Mouse (Mus musculus) liver, embryonic 12.5 days (tissue): ENCODE data around the gene Adcy1. TPM values are rescaled to one million over a fixed set of nuclear protein-coding genes. Genes with fewer than 3 reads are reported as not detected.

ENCODE experiments used
- ATAC-seq: fragments of 200-750 bp; cut with Nextera tagmentation; 2 replicates; pipeline ENCODE4 v1.8.0; 2017; ENCODE audit warnings: moderate number of reproducible peaks, mild to moderate bottlenecking, moderate library complexity
- H3K27ac ChIP-seq: fragments of 300-500 bp; sonication (generic); 2 replicates; pipeline ENCODE4 v1.5.1; 2016; ENCODE audit warnings: mild to moderate bottlenecking
- H3K27me3 ChIP-seq: fragments of 300-500 bp; sonication (generic); replicated peaks from 2 replicates; pipeline ENCODE4 v1.6.1; 2016; ENCODE audit warnings: mild to moderate bottlenecking, moderate library complexity
- H3K36me3 ChIP-seq: fragments of 300-500 bp; sonication (generic); 2 replicates; pipeline ENCODE4 v1.6.1; 2016; ENCODE audit warnings: mild to moderate bottlenecking, moderate library complexity
- H3K4me1 ChIP-seq: fragments of 300-500 bp; sonication (generic); 2 replicates; pipeline ENCODE4 v1.6.1; 2016
- H3K4me2 ChIP-seq: fragments of 300-500 bp; sonication (generic); 2 replicates; pipeline ENCODE4 v1.6.1; 2016; ENCODE audit warnings: mild to moderate bottlenecking, moderate library complexity
- H3K4me3 ChIP-seq: fragments of 300-500 bp; sonication (generic); 2 replicates; pipeline ENCODE4 v1.5.1; 2016; ENCODE audit warnings: mild to moderate bottlenecking, moderate library complexity
- H3K9ac ChIP-seq: fragments of 300-500 bp; sonication (generic); 2 replicates; pipeline ENCODE4 v1.6.1; 2016; ENCODE audit warnings: mild to moderate bottlenecking, moderate library complexity
- H3K9me3 ChIP-seq: fragments of 300-500 bp; sonication (generic); replicated peaks from 2 replicates; pipeline ENCODE4 v1.6.1; 2016; ENCODE audit warnings: mild to moderate bottlenecking, moderate library complexity
- WGBS: fragments of 180-500 bp; shearing (Covaris S2); methylation state at CpG from one replicate; pipeline ENCODE4 v1.1.7; 2016; ENCODE audit not compliant: insufficient replicate concordance; 5-methylcytosine and 5-hydroxymethylcytosine counted together
- polyA plus RNA-seq: library from polyadenylated mRNA; unstranded; fragments of >200 nt; fragmentation: Nextera tagmentation; extraction: Ambion mirVana; gene quantifications from 2 replicates; pipeline ENCODE4 v1.2.1, GENCODE M21; 2016

Adcy1 gene
- polyA plus RNA-seq, 1 experiment from 2014 or later, result 0.30 TPM

DNA sequence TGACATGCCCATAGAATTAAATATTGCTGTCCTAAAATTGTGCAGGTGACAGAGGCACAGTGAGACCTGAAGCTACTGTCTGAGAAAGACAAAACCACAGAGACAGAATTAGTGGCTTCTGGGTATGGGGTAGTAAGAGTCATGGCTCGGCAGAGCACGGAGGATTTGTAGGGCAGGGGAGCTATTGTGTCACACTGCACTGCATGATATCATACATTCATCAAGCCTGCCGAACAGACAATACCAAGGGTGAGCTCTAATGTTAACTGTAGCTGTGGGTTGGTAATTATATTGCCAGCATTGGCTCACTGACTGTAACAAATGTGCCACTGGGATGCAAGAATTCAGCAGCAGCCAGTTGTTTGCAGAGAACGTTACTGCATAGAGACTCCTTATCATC, 101.1 kb downstream of the Adcy1 start:
- Histone ChIP-seq H3K4me1 (peaks cover 14% of the 10 kb centered on the region), H3K27me3 (no peaks in the 10 kb centered on the region), H3K9ac (no peak overlapping the region), H3K9me3 (no peaks in the 10 kb centered on the region), H3K27ac (no peak overlapping the region), H3K4me3 (no peak overlapping the region), H3K4me2 (no peak overlapping the region), H3K36me3 (no peaks in the 10 kb centered on the region)
- ATAC-seq, result no peak
- WGBS, result 72% methylated on average over 4 of the region's 4 CpGs

DNA sequence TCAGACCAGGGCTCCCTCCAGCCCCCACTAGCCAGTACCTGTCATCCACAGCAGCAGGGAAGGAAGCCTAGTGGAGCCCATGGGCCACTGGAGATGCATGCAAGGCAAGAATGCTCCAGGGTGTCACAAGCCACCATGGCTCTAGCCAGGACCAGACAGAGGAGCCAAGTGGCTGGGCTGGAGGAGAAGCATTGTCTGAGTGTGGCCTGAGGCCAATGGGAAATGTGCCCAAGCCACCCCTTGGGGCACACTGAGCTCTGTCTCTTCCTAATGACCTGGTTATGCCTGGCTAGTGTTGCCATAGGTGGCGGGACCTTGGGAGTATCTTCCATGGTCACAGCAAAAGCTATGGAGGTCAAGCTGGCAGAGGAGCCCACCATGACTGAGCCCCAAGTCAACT, 106.4 kb downstream of the Adcy1 start:
- ATAC-seq, result peak; percentile 37; the same call in 1 of the 2 replicates
- Histone ChIP-seq H3K27me3 (no peaks in the 10 kb centered on the region), H3K9me3 (no peaks in the 10 kb centered on the region), H3K4me2 (no peak overlapping the region), H3K9ac (no peak overlapping the region), H3K4me3 (no peak overlapping the region), H3K4me1 (no peaks in the 10 kb centered on the region), H3K36me3 (no peaks in the 10 kb centered on the region), H3K27ac (no peak overlapping the region)
- WGBS, result 64% methylated on average over 1 of the region's 1 CpGs

DNA sequence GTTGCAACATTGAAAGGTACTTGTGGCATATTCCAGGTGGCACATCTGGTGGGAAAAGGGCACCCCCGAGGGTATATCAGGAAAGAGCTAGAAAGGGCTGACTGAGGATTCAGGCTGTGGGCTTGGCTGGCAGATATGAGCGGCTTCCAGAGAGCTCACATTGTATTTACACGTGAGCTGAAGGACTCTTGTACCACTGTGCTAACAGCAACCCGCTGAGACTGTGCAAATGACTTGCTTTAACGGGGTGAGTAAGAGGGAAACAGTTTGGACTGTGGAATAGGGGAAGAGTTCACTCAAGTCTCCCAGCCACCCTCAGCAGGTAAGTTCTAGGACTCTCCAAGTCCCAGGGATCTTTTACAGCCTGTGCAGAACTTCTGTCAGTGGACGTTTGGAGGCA, 110.4 kb downstream of the Adcy1 start:
- no peaks in the 10 kb centered on the region for H3K4me1 ChIP-seq
- no peak for ATAC-seq
- WGBS, result 54% methylated on average over 6 of the region's 6 CpGs

DNA sequence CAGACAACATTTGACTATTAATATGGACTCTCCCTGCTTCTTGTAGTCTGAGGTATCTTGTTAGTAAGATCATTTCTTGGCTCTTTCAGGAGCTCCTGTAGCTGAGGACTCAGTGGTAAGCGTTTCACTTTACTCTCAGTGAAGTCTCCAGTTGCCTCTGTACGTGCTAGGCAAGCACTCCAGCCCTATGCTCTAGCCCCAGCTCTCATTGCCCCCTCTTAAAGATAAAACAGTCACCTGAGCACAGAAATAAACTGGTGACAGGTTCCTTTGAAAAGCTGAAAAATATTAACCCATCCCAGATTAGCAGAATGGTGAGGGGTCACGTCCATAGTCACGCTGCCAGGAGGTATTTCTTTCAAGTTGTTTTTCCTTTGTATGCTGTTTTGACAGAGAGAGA, 115.4 kb downstream of the Adcy1 start:
- Histone ChIP-seq H3K4me1 (no peaks in the 10 kb centered on the region), H3K36me3 (no peaks in the 10 kb centered on the region), H3K9me3 (no peaks in the 10 kb centered on the region), H3K9ac (no peak overlapping the region), H3K4me2 (no peak overlapping the region), H3K4me3 (no peak overlapping the region), H3K27ac (no peak overlapping the region), H3K27me3 (no peaks in the 10 kb centered on the region)
- 60% methylated on average over 4 of the region's 4 CpGs for WGBS
- ATAC-seq, result no peak

More for the DNA sequence above, 110.4 kb downstream of the Adcy1 start:
- H3K9me3 ChIP-seq, result no peaks in the 10 kb centered on the region
- H3K27me3 ChIP-seq, result no peaks in the 10 kb centered on the region
- no peak overlapping the region for H3K4me3 ChIP-seq
- H3K36me3 ChIP-seq, result no peaks in the 10 kb centered on the region
- H3K9ac ChIP-seq, result no peak overlapping the region
- H3K4me2 ChIP-seq, result no peak overlapping the region
- H3K27ac ChIP-seq, result no peak overlapping the region

DNA sequence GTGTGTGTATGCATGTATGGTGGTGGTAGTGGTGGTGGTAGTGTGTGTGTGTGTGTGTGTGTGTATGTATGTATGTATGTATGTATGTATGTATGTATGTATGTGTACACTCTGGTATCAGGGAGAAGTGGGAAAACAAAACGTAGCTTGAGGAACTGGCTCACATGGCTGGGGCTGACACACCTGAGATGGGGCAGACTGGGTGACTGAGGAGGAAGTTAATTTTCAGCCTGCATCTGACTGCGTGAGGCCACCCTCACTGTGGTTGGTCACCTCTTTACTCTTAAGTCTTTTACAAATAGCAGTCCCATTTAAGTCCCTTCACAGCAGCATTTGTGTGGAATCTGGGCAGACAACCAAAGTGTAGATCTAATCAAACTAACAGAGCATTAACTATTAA, 116.0 kb downstream of the Adcy1 start:
- H3K9me3 ChIP-seq, result no peaks in the 10 kb centered on the region
- H3K27me3 ChIP-seq, result no peaks in the 10 kb centered on the region
- H3K36me3 ChIP-seq, result no peaks in the 10 kb centered on the region
- 54% methylated on average over 2 of the region's 2 CpGs for WGBS
- no peaks in the 10 kb centered on the region for H3K4me1 ChIP-seq
- no peak overlapping the region for H3K4me2 ChIP-seq
- no peak overlapping the region for H3K27ac ChIP-seq
- H3K9ac ChIP-seq, result no peak overlapping the region
- H3K4me3 ChIP-seq, result no peak overlapping the region
- ATAC-seq, result no peak

DNA sequence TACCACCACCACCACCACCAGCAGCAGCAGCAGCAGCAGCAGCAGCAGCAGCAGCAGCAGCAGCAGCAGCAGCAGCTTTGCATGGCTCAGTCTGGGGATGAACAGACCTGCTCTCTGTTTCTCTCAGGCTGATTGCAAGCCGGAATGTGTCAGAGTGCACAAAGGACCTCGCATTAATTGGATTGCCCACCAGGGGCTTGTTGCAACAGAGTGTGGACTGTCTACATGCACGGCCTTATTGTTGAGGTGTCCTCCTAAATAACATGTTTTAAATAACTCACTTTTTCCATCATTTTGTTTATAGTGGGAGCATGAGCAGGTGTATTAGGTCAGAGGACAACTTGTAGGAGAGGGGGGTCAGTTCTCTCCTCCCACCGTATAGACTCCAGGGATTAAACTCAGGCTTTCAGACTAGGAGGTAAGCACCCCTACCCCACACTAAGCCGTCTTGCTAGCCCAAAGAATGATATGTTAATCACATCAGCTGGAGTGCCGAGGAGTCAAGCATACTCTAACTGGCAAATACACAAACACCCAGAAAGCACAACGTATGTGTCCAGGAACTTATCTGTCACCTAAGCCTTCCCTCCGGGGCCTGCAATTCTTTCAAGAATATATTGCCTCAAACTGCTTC, 119.2 kb downstream of the Adcy1 start:
- no peak for ATAC-seq
- no peaks in the 10 kb centered on the region for H3K4me1 ChIP-seq
- whole genome bisulfite sequencing, result 57% methylated on average over 8 of the region's 8 CpGs
- H3K4me3 ChIP-seq, result no peak overlapping the region
- H3K27ac ChIP-seq, result no peak overlapping the region
- H3K36me3 ChIP-seq, result no peaks in the 10 kb centered on the region
- H3K9me3 ChIP-seq, result no peaks in the 10 kb centered on the region
- no peak overlapping the region for H3K4me2 ChIP-seq
- no peaks in the 10 kb centered on the region for H3K27me3 ChIP-seq
- no peak overlapping the region for H3K9ac ChIP-seq

DNA sequence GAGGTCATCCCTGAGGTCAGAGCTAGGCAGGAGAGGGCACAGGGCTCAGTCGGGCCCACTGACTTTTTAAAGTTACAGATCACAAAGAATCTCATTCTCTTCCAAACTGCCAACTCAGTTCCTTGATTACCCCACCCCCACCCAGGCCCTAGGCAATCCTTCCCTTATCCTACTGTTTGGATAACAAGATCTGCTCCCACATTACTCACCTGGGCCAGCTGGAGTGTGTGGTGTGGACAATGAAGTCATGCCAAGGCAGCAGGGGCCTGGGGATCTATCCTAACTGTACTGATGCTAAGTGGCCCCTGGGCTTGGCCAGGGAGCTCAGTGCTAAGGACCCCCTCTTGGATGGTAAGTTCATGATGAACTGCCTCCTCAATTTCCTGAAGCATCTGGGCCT, 121.1 kb downstream of the Adcy1 start:
- Histone ChIP-seq H3K4me2 (no peak overlapping the region), H3K4me3 (no peak overlapping the region), H3K27me3 (no peaks in the 10 kb centered on the region), H3K9ac (no peak overlapping the region), H3K4me1 (no peaks in the 10 kb centered on the region), H3K9me3 (no peaks in the 10 kb centered on the region), H3K27ac (no peak overlapping the region), H3K36me3 (no peaks in the 10 kb centered on the region)
- 20% methylated on average over 1 of the region's 1 CpGs for WGBS
- ATAC-seq, result no peak

DNA sequence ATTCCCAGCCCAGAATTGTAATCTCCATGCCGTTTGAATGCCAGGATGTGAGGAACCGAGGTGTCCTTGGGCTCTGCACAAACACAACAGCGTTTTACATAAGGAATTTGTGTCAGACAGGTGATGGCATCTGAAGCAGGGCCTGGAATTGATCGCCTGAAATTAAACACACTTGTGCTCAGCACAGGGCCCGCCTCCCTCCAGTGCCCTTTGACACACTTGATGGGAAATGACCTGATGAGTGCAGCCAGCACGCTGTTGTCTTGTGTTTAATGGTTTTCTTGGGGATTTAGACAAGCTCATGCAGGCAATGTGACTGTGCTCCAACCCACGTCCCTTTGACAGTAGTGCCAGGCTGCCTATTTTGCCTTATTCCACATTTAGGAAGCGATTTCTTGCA, 124.2 kb downstream of the Adcy1 start:
- H3K27ac ChIP-seq, result no peak overlapping the region
- H3K4me3 ChIP-seq, result no peak overlapping the region
- no peak for ATAC-seq
- 52% methylated on average over 8 of the region's 8 CpGs for WGBS
- H3K27me3 ChIP-seq, result no peaks in the 10 kb centered on the region
- no peaks in the 10 kb centered on the region for H3K36me3 ChIP-seq
- H3K9me3 ChIP-seq, result no peaks in the 10 kb centered on the region
- no peak overlapping the region for H3K9ac ChIP-seq
- H3K4me2 ChIP-seq, result no peak overlapping the region
- no peaks in the 10 kb centered on the region for H3K4me1 ChIP-seq

DNA sequence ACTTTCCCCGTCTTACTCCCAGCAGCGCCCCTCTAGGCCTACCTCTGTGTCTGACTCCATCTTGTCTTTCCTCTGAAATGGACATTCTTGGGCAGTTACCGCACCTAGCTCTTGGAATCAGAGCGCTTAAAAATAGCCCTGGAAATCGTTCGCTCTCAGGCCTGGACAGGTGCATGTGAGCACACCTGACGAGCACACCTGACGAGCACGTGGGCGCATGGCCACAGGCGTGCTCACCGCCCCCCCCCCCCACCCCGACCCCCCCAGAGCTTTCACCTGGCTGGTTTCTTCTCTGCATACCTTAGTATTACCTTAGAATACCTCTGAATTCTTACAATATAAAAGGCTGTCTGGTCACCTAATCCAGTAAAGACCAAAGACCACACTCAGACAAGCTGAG, 125.2 kb downstream of the Adcy1 start, which contains the start of gene Gm11985:
TSS of gene Gm11985 (minus strand) at position 101 of the 400 bp plus-strand sequence.
- H3K36me3 ChIP-seq, result no peaks in the 10 kb centered on the region
- ATAC-seq, result no peak
- H3K27ac ChIP-seq, result no peak within 1 kb of the TSS
- 70% methylated on average over 13 of the region's 13 CpGs for WGBS
- no peaks in the 10 kb centered on the region for H3K27me3 ChIP-seq
- H3K4me2 ChIP-seq, result no peak within 1 kb of the TSS
- H3K9ac ChIP-seq, result no peak within 1 kb of the TSS
- no peak within 1 kb of the TSS for H3K4me3 ChIP-seq
- no peaks in the 10 kb centered on the region for H3K4me1 ChIP-seq
- no peaks in the 10 kb centered on the region for H3K9me3 ChIP-seq

DNA sequence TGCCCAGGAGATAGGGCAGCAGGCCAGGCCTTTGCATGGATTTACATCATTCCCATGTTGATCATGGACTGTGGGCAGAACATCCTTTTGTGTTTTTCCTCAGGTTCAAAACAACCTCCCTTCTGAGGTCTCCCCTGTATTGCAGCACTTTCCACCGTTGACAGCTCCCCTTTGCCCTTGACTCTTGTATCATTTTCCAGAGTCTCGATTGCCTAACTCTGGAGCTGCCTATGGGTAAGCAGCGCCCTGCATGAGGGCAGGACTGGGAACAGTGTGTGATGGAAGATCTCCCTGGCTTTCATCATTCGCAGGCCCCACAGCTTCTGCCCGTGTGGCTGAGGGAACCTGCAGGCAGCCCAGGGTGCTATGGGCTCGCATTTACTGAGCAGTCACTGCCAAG, 129.4 kb downstream of the Adcy1 start:
- Histone ChIP-seq H3K4me3 (no peak overlapping the region), H3K4me1 (no peaks in the 10 kb centered on the region), H3K27me3 (no peaks in the 10 kb centered on the region), H3K4me2 (no peak overlapping the region), H3K27ac (0 out of 2 replicates have a peak overlapping the region, but pooled peaks have one; percentile 36), H3K9me3 (no peaks in the 10 kb centered on the region; the same call in 1 of the 2 replicates), H3K36me3 (no peaks in the 10 kb centered on the region), H3K9ac (no peak overlapping the region)
- WGBS, result 46% methylated on average over 6 of the region's 6 CpGs
- ATAC-seq, result peak; percentile 39

DNA sequence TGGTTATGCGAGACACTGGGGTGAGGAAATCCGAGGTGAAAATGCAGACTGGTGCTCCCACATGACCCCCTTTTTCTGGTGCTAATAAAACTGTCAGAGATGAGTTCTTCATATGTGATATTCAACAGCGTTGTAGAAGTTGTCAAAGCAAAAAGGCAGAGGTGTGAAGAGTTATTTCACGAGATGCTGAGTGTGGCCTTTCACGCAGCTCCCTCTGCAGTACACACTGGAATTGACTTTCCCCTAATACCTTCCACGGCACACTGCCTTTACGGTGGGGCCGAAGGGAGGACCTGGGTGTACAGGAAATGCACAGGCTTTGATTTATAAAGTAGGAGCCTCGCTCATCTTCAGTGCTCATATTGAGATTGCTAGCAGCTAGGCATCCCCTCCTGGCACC, 129.8 kb downstream of the Adcy1 start:
- 0 out of 2 replicates have a peak overlapping the region, but pooled peaks have one; percentile 36 for H3K27ac ChIP-seq
- no peaks in the 10 kb centered on the region for H3K27me3 ChIP-seq
- H3K9ac ChIP-seq, result no peak overlapping the region
- 57% methylated on average over 9 of the region's 9 CpGs for WGBS
- no peak overlapping the region for H3K4me3 ChIP-seq
- ATAC-seq, result no peak
- no peak overlapping the region for H3K4me2 ChIP-seq
- H3K36me3 ChIP-seq, result no peaks in the 10 kb centered on the region
- H3K4me1 ChIP-seq, result no peaks in the 10 kb centered on the region
- H3K9me3 ChIP-seq, result no peaks in the 10 kb centered on the region; the same call in 1 of the 2 replicates

DNA sequence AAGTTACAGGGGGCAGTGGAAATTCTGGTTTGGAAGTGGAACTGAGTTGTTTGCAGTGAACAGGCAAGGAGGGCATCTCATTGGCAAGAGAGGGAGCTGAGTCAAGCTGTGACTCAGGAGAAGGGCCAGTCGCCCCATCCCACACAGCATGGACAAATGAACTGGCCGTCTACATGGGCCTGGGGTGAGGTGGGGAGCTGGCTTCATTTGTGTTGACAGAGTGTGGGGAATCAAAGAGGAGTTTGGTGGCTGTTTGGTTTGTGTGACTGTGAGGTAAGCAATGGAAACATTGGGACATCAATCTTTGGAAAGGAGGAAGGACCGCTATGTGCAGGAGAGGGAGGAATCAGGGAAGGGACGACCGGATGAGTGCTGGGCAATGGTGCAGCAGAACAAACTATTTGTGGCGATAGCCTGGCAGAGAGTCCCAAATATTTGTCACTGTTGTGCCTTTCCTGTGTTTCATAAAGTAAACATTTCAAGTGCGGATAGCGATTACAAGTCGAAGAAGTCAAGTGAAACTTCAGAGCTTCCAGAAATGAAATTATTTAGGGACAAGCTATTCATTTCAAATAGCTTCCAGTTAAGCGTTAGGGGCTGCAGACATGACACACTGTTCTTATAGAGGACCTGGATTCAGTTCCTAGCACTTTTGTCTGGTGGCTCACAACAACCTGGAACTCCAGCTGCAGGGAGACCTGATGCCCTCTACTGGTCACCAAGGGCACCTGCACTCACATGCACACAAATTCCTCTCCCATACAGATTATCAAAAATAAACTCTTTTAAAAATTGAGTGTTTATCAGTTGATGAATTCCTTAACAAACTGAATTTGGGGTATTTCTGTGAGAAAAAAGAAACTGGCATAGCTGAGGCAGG, 131.4 kb downstream of the Adcy1 start:
- Histone ChIP-seq H3K4me3 (no peak overlapping the region), H3K27ac (no peak overlapping the region), H3K9ac (no peak overlapping the region), H3K36me3 (no peaks in the 10 kb centered on the region), H3K27me3 (no peaks in the 10 kb centered on the region), H3K4me1 (no peaks in the 10 kb centered on the region), H3K4me2 (no peak overlapping the region), H3K9me3 (no peaks in the 10 kb centered on the region; the same call in 1 of the 2 replicates)
- 80% methylated on average over 10 of the region's 10 CpGs for WGBS
- ATAC-seq, result no peak
